Mouse (Mus musculus): ENCODE measurements around the gene Acsf3. TPM values are rescaled to one million over a fixed set of nuclear protein-coding genes. Genes with fewer than 3 reads are reported as not detected.

Gene Acsf3
- polyA plus RNA-seq, 1 experiment from 2014 or later = 21.8 TPM

- 82% methylated on average over 7 of the region's 7 CpGs for WGBS
- no peak for ATAC-seq
- Histone ChIP-seq H3K4me2 (replicated peaks) (no peak overlapping the region), H3K4me1 (replicated peaks) (no peaks in the 10 kb centered on the region), H3K4me3 (replicated peaks) (no peak overlapping the region), H3K9me3 (no peaks in the 10 kb centered on the region), H3K27ac (no peak overlapping the region), H3K9ac (no peak overlapping the region), H3K36me3 (no peaks in the 10 kb centered on the region), H3K27me3 (replicated peaks) (peaks cover 13% of the 10 kb centered on the region; the same call in 1 of the 2 replicates)
Measured at GRCm38 (mm10) chr8:122764790-122765474, 10.4 kb upstream of the Acsf3 start.

- peak; percentile 49; the same call in 1 of the 2 replicates for ATAC-seq
- H3K4me2 ChIP-seq (replicated peaks) = no peak overlapping the region
- H3K27ac ChIP-seq = no peak overlapping the region
- no peak overlapping the region for H3K9ac ChIP-seq
- H3K4me1 ChIP-seq (replicated peaks) = no peaks in the 10 kb centered on the region
- H3K36me3 ChIP-seq = no peaks in the 10 kb centered on the region
- WGBS = 32% methylated on average over 5 of the region's 5 CpGs
- H3K4me3 ChIP-seq (replicated peaks) = no peak overlapping the region
- H3K9me3 ChIP-seq = no peaks in the 10 kb centered on the region
- peaks cover 19% of the 10 kb centered on the region; the same call in 1 of the 2 replicates for H3K27me3 ChIP-seq (replicated peaks)
Measured at GRCm38 (mm10) chr8:122766189-122766588, 9.1 kb upstream of the Acsf3 start.

GRCm38 (mm10) chr8:122766647-122767200 lies 8.6 kb upstream of the Acsf3 start:
- no peak overlapping the region for H3K4me3 ChIP-seq (replicated peaks)
- no peak for ATAC-seq
- H3K4me2 ChIP-seq (replicated peaks) = no peak overlapping the region
- H3K9me3 ChIP-seq = no peaks in the 10 kb centered on the region
- no peak overlapping the region for H3K9ac ChIP-seq
- H3K36me3 ChIP-seq = no peaks in the 10 kb centered on the region
- no peak overlapping the region for H3K27ac ChIP-seq
- no peaks in the 10 kb centered on the region for H3K4me1 ChIP-seq (replicated peaks)
- peaks cover 19% of the 10 kb centered on the region; the same call in 1 of the 2 replicates for H3K27me3 ChIP-seq (replicated peaks)
- WGBS = 72% methylated on average over 8 of the region's 8 CpGs

- 65% methylated on average over 9 of the region's 9 CpGs for WGBS
- no peaks in the 10 kb centered on the region for H3K4me1 ChIP-seq (replicated peaks)
- no peak overlapping the region for H3K27ac ChIP-seq
- no peak for ATAC-seq
- no peaks in the 10 kb centered on the region for H3K9me3 ChIP-seq
- no peak overlapping the region for H3K4me3 ChIP-seq (replicated peaks)
- peaks cover 19% of the 10 kb centered on the region; the same call in 1 of the 2 replicates for H3K27me3 ChIP-seq (replicated peaks)
- H3K9ac ChIP-seq = no peak overlapping the region
- H3K36me3 ChIP-seq = no peaks in the 10 kb centered on the region
- no peak overlapping the region for H3K4me2 ChIP-seq (replicated peaks)
Measured at GRCm38 (mm10) chr8:122767229-122767628, 8.1 kb upstream of the Acsf3 start.

GRCm38 (mm10) chr8:122769251-122770058 lies 5.8 kb upstream of the Acsf3 start:
- H3K27ac ChIP-seq = no peak overlapping the region
- H3K4me1 ChIP-seq (replicated peaks) = no peaks in the 10 kb centered on the region
- ATAC-seq = no peak
- H3K4me2 ChIP-seq (replicated peaks) = no peak overlapping the region
- peaks cover 19% of the 10 kb centered on the region; the same call in 1 of the 2 replicates for H3K27me3 ChIP-seq (replicated peaks)
- no peaks in the 10 kb centered on the region for H3K36me3 ChIP-seq
- H3K9me3 ChIP-seq = no peaks in the 10 kb centered on the region
- no peak overlapping the region for H3K4me3 ChIP-seq (replicated peaks)
- no peak overlapping the region for H3K9ac ChIP-seq
- WGBS = 59% methylated on average over 24 of the region's 24 CpGs

GRCm38 (mm10) chr8:122772431-122773060 lies 2.7 kb upstream of the Acsf3 start:
- peaks cover 6% of the 10 kb centered on the region; the same call in 1 of the 2 replicates for H3K4me1 ChIP-seq (replicated peaks)
- no peak for ATAC-seq
- H3K4me2 ChIP-seq (replicated peaks) = no peak overlapping the region
- H3K27me3 ChIP-seq (replicated peaks) = peaks cover 19% of the 10 kb centered on the region; the same call in 1 of the 2 replicates
- H3K4me3 ChIP-seq (replicated peaks) = no peak overlapping the region
- H3K36me3 ChIP-seq = no peaks in the 10 kb centered on the region
- 27% methylated on average over 10 of the region's 10 CpGs for WGBS
- H3K9ac ChIP-seq = no peak overlapping the region
- H3K27ac ChIP-seq = no peak overlapping the region
- no peaks in the 10 kb centered on the region for H3K9me3 ChIP-seq

- Histone ChIP-seq H3K9me3 (no peaks in the 10 kb centered on the region), H3K27me3 (replicated peaks) (no peaks in the 10 kb centered on the region)
- WGBS = 92% methylated on average over 6 of the region's 6 CpGs
Measured at GRCm38 (mm10) chr8:122777701-122778100, 2.4 kb downstream of the Acsf3 start.

GRCm38 (mm10) chr8:122778703-122779239 lies 3.5 kb downstream of the Acsf3 start:
- Histone ChIP-seq H3K4me1 (replicated peaks) (peaks cover 6% of the 10 kb centered on the region; the same call in 1 of the 2 replicates), H3K9me3 (no peaks in the 10 kb centered on the region), H3K4me2 (replicated peaks) (no peak overlapping the region), H3K27ac (no peak overlapping the region), H3K9ac (no peak overlapping the region), H3K27me3 (replicated peaks) (no peaks in the 10 kb centered on the region), H3K4me3 (replicated peaks) (no peak overlapping the region), H3K36me3 (no peaks in the 10 kb centered on the region)
- WGBS = 80% methylated on average over 3 of the region's 3 CpGs
- ATAC-seq = no peak

More at GRCm38 (mm10) chr8:122777701-122778100, 2.4 kb downstream of the Acsf3 start:
- Histone ChIP-seq H3K27ac (no peak overlapping the region), H3K4me1 (replicated peaks) (peaks cover 6% of the 10 kb centered on the region; the same call in 1 of the 2 replicates), H3K4me2 (replicated peaks) (no peak overlapping the region), H3K4me3 (replicated peaks) (no peak overlapping the region), H3K36me3 (no peaks in the 10 kb centered on the region), H3K9ac (no peak overlapping the region)
- no peak for ATAC-seq

DNA sequence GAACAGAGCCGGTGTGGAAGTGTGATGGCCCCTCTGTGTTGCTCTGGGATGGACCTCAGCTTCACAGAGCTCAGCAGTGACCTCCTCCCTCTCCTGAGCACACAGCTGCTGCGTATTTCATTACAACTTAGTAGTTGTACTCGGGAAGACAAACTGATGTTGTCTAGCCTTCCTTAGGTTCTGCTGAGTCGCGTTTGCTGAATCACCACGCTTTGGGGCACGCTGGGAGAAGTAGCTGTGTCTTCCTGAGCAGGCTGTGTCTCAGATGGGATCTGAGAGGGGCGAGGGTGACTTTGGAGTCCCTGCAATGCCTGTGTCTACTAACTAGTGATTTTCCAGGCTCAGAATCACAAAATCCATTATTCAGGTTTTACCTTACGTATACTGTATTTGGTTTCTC lies 4.0 kb downstream of the Acsf3 start:
- H3K4me1 ChIP-seq (replicated peaks) = peaks cover 6% of the 10 kb centered on the region; the same call in 1 of the 2 replicates
- H3K4me2 ChIP-seq (replicated peaks) = no peak overlapping the region
- no peak for ATAC-seq
- H3K4me3 ChIP-seq (replicated peaks) = no peak overlapping the region
- no peak overlapping the region for H3K9ac ChIP-seq
- no peak overlapping the region for H3K27ac ChIP-seq
- H3K9me3 ChIP-seq = no peaks in the 10 kb centered on the region
- H3K36me3 ChIP-seq = 0 out of 2 replicates have a peak, but pooled peaks cover 1% of the 10 kb centered on the region
- WGBS = 76% methylated on average over 9 of the region's 9 CpGs
- H3K27me3 ChIP-seq (replicated peaks) = no peaks in the 10 kb centered on the region

- no peak overlapping the region for H3K4me3 ChIP-seq (replicated peaks)
- no peak overlapping the region for H3K9ac ChIP-seq
- no peak for ATAC-seq
- H3K4me2 ChIP-seq (replicated peaks) = no peak overlapping the region
- H3K4me1 ChIP-seq (replicated peaks) = no peaks in the 10 kb centered on the region
- WGBS = 96% methylated on average over 1 of the region's 1 CpGs
- peaks cover 15% of the 10 kb centered on the region; the same call in 1 of the 2 replicates for H3K36me3 ChIP-seq
- no peaks in the 10 kb centered on the region for H3K27me3 ChIP-seq (replicated peaks)
- no peak overlapping the region for H3K27ac ChIP-seq
- no peaks in the 10 kb centered on the region for H3K9me3 ChIP-seq
Measured at GRCm38 (mm10) chr8:122784756-122785155, 9.5 kb downstream of the Acsf3 start.

DNA sequence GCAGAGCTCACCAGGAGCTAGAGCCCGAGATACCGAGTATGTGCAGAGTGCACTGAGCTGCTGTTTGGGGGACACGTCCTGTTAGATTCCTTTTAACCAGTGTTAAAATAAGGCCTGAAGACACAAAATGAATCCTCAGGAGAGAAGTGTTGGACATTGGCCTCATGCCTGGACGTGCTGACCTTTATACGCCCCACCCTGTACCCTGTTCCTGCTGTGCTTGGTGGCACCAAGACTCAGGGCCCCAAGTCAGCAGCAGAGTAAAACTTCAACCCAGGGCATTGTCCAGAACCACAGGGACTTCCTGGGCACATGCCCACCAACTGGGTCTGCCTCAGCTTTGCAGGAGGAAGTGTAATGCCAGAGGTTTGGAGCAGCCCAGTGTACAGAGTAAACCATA lies 14.5 kb downstream of the Acsf3 start:
- ATAC-seq = peak; percentile 72

More for the DNA sequence above, 14.5 kb downstream of the Acsf3 start:
- Histone ChIP-seq H3K4me3 (replicated peaks) (no peak overlapping the region), H3K9ac (no peak overlapping the region), H3K36me3 (peaks cover 14% of the 10 kb centered on the region; the same call in 1 of the 2 replicates), H3K27ac (no peak overlapping the region), H3K9me3 (no peaks in the 10 kb centered on the region), H3K27me3 (replicated peaks) (no peaks in the 10 kb centered on the region), H3K4me1 (replicated peaks) (0 out of 2 replicates have a peak, but pooled peaks cover 7% of the 10 kb centered on the region), H3K4me2 (replicated peaks) (no peak overlapping the region)
- WGBS = 86% methylated on average over 5 of the region's 5 CpGs
